Mouse (Mus musculus): ENCODE results near the gene Nrxn3.

Gene Nrxn3

DNA sequence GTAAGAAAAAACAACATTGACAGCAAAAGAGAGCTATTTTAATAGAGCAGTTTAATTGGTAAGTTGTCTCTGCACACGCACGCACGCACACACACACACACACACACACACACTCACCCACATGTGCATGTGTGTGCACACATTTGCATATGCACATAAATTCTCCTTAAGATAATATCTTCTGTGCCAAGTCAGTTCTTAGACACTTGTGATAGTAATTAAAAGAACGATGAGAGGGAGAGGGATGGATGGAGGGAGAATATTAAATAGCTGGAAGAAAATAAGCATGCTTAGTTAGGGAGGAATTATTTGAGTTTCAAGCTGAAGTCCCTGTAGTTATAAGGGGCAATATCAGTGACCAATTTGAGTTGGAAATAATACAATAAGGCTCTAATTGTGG lies 203.6 kb downstream of the Nrxn3 start:
- no peak for DNase-seq (ENCODE audit: low read depth, low spot score)

DNA sequence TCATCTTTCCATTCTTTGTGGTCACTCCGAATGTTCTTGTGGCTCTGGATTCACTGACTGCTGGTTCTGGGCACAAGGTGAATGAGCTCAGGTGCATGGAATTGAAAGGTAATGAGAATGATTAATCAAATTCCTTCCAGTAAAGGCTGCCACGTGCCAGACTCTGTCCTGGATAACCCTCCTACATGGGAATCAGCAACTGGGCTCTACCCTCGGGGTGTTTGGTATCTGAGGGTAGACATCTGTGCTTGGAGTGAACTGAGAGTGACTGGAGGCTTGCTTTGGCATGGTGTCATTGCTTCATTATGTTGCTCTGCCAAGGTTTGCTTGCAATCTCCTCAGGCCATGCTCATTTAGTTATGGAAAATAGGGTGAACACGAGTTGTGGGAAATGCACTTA lies 209.0 kb downstream of the Nrxn3 start:
- no peak for DNase-seq (ENCODE audit: low read depth, low spot score)

DNA sequence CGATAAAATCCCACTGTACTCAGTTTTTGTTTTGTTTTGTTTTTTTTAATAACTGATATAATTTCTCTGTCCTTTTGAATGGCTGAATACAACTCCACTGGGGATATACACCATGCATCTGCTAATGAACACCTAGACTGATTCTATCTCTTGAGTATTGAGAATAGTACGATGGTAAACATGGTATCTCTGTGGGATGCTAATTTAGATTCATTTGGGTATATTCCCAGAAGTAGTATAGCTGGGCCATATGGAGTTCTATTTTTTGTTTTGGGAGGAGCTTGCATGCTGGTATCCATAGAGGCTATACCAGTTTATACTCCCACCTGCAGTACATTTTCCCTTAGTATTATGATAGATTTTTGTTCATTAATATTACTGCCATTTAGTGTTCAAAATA lies 217.0 kb downstream of the Nrxn3 start:
- no peak for DNase-seq (ENCODE audit: low read depth, low spot score)

DNA sequence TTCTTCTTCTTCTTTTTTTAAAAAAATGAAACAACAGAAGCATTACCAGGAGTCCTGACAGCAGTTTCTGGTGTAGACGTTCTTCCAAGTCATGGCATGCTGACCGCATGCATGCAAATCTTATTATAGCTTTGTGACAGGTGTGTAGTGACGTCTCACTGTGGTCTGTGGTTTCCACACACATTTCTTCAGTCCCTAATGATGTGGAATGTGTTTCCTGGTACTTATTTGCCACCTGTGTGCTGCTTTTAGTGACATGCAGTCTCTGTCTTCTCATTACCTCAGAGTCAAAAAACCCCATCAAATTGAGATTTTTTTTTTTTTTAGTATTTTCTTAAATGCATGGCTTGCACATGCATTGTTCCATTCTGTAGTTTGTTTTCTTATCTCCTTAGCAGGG lies 222.3 kb downstream of the Nrxn3 start:
- no peak for DNase-seq (ENCODE audit: low read depth, low spot score)

DNA sequence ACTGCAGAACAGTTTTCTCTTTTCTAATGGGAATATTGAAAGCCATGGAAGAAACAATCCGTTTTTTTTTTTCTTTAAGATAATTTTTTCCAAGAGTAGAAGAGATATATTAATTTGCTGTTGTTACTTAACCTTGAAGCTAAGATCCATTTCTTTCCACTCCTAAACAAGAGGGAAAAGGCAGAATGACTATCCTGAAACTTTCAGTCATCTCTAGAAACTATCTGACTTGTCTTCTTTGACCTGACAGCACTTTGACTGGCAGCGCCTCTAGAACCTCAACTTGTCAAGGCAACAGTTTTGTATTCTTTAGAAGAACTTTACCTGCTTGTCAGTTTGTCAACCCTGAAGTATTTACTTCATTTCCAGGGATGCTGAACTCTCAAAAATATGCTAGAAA lies 227.2 kb downstream of the Nrxn3 start:
- no peak for DNase-seq (ENCODE audit: low read depth, low spot score)

DNA sequence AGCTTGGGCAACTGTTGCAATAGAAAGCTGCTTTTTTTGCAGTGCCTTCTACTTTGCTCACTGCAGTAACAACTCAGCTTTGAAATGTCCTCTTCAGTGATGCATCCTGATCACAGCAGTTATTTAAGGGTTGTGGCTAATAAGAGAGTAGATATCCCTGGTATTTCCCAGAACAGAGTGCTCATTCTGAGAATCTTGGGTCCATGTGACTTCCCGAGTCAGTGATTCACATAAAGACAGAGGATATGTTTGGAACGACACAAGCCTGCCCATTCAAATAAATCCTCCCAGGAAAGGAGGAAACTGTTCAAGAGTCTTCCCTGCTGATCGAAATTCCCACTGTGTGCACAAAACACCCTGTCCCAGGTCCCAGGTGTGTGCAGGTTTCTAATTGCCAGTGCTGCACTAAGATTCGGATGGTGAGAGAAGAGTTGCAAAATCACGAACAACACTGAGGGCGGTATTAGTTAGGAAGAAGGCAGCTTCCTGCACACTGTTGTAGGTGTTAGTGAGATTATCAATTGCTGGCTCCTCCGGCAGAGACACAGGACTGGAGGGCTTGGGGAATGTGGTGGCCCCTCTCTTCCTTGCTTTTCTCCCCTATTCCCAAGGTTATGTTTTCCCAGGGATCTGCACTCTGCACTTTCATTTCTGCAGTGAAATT lies 230.4 kb downstream of the Nrxn3 start:
- no peak for DNase-seq (ENCODE audit: low read depth, low spot score)

DNA sequence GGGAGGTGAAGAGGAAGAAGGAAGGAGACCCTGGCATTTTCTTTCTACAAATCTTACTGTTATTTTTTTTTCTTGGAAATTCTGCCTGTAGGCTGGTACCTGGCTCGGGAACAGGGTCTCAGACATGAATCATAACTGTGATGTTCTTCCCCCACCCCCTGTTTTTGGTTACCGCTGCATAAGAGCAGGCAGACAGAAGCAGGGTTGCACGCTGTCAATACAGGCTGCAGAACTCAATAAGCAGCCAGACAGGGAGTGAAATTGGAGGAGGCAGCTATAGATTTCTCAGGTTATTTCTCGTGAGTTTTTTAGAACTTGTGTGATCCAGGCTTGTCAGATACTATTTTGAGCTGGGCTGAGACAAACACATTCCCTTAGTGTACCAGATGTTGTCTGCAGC lies 231.1 kb downstream of the Nrxn3 start:
- no peak for DNase-seq (ENCODE audit: low read depth, low spot score)

DNA sequence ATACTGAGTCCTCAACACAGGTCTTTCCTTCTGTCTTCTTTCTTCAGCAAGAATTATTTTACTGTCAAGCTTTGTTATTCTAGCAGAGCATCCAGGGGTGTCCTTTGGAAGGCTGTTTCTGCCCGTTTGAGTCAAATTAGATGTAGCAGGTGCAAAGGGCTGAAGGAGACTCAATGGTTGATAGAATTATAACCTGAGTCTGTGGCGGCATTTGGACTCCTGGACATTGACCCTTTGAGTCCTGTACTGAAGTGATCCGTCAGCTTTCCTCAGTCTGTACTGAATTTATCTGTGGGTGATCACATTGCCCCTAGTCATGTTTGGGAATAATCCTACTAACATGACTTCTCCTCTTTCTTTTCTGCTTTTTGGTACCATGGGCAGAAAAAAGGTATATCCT lies 234.8 kb downstream of the Nrxn3 start:
- no peak for DNase-seq (ENCODE audit: low read depth, low spot score)

DNA sequence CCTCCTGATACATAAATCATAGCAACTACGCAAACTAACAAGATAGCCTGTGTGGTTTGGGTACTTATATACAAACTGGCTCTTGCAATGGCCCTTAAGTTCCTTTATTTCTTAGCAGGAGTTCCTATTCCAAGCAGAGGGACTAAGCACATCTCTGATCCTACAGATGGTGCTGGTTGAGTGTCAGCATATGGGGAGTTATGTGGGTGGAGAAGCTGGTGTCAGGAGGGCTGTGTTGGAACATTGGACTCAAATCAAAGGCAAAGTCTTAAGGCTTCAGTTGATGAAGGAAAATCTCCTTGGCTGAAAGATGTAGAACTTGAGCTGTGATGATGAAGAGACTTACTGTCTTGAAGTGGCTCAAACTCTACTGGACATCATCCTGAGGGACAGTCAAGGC lies 238.1 kb downstream of the Nrxn3 start:
- no peak for DNase-seq (ENCODE audit: low read depth, low spot score)

DNA sequence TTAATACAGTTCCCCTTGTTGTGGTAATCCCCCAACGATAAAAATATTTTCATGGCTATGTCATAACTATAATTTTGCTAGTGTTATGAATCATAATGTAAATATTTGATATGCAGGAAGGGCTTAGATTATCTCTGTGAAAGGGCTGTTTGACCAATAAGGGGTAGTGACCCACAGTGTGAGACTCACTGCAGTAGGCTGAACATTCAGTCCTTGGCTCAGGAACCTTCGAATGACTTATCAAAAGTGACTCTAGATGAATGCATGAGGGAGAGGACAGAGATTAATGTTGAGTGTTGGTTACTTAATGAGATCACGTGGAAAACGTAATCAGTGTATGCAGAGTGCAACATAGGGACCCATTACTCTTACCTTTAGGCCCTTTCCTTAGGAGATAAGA lies 243.7 kb downstream of the Nrxn3 start:
- no peak for DNase-seq (ENCODE audit: low read depth, low spot score)

DNA sequence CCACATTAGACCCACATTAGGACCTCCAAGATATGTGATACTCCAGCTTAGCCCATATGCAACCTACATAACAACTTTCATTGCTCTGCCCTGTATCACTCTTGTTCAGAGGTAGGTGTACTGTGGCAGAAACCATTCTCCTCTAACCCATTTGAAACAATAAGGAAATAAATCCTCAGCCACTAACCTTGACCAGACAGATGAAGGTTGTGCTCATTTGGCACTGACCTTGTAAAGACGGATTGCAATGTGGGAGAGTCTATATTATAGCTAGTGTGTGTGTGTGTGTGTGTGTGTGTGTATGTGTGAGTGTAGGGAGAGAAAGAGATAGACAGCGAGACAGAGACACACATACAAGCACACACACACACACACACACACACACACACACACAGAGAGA lies 253.9 kb downstream of the Nrxn3 start:
- no peak for DNase-seq (ENCODE audit: low read depth, low spot score)

DNA sequence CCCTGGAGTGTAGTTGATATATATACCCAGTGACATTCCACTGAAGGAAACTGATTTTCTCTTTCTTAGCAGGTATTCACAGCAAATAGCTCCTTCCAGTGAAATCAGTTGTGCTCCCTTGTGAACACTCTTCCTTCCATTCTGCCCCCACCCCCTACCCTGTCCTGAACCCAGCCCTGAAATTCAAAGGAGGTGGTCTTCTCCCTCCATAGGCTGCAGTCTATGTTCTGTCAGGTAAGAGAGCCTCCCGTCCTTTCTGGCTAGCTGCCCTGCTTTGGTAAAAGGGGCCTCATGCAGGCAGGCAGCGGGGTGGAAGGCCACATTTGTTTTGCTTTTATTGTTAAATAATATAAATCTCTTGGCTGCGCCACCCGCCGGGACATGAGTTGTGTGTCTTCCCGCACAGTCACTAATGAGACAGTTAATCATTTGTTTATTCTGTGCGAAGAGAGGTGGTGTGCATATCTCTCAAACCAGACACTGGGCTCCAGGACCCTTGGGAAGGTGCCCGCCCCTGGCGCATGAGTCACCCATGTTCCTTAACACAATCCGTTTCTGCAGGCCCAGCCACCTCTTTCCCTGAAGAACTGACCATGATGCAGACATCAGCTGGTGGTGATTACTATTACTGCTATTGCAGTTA lies 261.1 kb downstream of the Nrxn3 start:
- no peak for DNase-seq (ENCODE audit: low read depth, low spot score)

DNA sequence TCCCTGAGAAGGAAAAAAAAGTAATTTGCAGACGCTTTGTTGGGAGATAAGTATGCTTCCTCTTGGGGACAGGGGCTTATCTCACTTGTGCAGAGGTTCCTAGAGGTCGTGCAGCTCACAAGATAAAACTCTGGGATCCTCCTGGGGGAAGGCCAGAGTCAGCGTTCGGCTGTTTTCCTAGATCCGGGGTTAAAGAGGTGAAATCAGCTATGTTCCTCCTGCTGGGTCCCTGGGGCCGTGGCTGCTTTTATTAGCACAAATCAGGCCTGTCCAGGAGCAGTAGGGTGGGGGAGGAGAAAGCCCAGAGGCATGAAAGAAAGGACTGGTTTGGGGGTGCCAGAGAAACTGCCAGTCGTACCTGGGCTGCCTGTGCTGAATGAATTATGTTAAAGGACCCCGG lies 261.7 kb downstream of the Nrxn3 start:
- no peak for DNase-seq (ENCODE audit: low read depth, low spot score)

DNA sequence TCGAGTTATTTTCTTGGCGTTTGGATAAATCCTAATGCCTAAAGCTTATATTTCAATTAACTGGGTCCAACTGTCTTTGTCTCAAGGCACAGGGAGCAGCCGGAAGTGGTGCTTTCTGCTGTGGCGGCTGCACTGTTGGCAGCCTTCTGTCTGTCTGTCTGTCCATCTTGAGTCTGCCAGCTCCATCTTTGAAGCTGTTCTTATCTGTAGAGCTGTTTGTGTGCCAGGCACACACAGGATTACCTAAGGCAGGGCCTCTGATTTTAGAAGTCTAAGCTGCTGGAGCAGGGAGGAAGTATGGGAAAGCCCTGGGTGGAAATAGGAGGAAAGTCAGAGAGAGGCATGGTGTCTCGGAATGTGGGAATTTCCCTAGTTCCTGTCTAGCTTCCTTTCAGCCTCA lies 262.1 kb downstream of the Nrxn3 start:
- DNase-seq (ENCODE audit: low read depth, low spot score), result no peak

DNA sequence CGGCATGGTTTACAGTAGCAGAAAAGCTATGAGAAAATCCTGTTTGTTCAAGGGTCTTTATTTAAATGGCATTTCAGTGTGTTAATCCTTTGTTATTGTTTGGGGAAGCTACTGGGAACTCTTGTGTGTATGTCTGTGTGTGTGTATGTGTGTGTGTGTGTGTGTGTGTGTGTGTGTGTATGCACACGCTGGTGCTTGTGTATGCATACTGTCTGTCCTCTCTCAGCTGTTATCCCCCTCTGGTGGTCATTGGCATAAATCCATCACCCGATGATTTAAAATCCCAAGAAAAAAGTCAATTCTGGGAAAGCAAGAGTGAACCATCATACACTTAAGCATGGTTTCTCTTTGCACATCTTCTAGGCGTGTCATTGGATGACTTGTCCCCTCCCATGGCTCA lies 264.4 kb downstream of the Nrxn3 start:
- DNase-seq (ENCODE audit: low read depth, low spot score), result no peak

DNA sequence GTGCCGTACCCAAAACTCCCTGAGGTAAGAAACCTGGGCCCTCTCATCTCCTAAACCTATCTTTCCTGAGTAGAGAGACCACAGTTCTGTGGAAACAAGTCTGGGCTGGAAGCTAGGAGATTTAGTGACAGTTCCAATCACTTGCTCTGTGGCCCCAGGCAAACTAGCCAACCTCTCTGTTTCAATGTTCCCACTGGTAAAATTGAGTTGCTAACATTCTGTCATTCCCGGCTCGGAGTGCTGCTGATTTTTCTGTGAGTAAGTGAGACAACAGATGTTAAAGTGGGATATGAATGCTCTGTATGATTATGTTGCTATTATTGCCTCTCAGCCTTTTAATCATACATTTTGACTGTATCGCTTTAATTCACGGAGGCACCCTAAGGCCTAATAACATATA lies 268.1 kb downstream of the Nrxn3 start:
- DNase-seq (ENCODE audit: low read depth, low spot score), result no peak

DNA sequence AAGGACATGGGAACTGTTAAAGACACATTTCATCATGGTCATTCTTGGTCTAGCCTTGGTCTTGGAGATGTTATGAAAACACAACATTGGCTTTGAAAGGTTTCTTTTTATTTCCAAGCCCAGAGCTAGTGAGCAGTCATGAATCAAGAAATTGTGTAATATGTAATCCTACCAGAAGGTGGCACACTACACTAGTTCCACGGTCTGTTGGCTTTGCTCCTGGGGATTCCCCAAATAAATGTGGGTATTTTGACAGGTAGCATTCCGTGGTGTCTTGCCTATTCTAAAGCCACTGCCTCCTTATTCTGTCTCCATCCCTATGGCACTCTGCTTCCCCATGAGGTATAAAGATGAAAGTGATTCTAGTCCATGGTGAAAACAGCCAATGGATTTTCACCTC lies 269.5 kb downstream of the Nrxn3 start:
- DNase-seq (ENCODE audit: low read depth, low spot score), result no peak

DNA sequence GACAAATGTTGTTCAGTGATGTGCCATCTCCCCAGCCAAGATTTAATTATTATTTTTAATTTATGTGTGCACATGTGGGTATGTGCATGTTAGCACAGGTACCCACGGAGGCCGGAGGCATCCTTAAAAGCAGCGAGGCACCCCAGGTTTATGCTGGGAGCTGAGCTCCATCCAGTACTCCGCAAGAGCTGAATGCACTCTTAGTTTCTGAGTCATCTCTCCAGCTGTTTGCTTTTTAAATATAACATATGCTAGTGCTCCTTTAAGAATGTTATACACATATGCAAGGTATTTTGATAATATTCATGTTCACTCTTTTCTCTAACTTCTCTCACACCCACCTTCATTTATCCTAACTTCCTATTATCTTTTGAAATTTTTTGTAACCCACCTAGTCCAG lies 271.1 kb downstream of the Nrxn3 start:
- no peak for DNase-seq (ENCODE audit: low read depth, low spot score)

DNA sequence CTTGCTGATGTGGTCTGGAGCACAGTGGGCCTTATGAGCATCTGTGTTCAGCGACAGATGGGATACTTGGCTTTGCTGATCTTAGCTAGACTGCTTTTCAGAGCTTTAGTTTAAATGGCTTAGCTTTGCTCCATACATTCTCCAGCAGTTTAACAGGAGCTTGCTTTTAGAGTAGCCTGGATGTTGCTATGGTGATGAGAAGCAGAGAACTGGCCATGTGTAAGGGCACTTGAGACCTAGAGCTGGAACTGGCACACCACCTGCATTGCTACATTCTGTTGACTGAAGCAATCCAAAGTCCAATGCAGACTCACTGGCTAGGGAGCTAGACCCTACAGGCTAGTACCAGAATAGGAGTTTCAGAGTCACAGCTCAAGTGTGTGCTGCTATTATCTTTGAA lies 293.8 kb downstream of the Nrxn3 start:
- DNase-seq (ENCODE audit: low read depth, low spot score), result no peak

DNA sequence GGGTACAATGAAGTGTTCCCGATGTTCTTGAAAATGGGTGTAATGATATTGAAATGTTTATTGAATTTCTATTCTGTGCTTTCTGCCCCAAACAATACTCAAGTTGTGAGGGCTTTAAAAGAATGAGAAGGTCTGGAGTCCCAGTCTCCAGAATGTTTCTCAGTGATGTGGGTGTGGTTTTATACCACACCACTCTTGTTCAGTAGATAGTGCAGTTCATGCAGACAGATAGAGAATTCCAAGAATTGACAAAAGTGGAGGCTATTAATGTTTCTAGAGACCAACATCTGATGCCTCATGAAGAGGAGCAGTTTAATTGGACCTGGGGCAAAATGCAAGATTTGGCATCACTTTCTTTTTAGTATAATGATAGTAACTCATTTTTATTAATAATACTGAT lies 302.5 kb downstream of the Nrxn3 start:
- no peak for DNase-seq (ENCODE audit: low read depth, low spot score)

DNA sequence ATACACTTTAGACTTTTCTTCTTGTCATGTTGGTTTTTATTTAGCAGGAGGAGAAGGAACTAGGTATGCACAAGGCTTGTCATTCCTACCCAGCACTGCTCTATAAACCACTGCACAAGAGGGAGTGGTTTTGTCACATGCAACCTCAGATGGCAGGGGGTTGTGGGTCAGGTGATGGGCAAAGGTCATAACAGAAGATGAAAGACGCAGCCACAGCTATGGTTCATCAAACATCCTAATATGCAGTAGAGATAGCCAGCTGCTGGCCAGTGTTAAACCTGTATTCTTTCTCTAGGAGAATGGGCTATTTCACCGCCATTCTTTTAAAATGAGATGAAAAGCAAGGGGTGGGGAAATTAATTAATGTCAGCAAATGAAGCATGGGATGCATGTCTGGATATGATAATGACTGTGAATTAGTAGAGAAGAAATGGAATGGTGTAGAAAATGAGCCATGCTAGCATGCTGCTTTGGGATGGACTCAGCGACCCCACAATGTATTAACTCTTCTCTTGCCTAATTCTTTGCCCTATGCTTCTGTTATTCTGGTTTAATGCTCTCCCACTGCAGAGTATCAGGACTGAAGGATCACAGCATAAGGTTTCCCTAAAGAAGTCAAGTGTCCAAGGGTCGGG lies 313.4 kb downstream of the Nrxn3 start:
- DNase-seq (ENCODE audit: low read depth, low spot score), result no peak

DNA sequence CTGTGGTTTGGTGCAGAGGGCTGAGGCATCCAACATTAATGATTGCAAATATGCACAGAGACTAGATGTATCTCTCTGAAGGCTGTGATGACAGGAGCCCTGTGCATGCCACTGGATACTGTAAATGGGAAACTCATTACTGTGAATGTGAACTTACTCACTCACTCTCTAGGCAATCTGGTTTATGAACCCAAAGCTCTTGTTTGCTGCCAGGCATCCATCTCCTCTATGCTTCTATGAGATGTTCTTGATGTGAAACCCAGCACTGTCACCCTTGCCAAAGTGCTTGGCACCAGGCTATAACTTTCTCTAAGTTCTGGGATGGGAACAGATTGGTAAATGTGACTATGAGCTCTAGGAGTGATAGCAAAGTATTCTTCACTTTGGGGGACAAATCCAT lies 317.5 kb downstream of the Nrxn3 start:
- DNase-seq (ENCODE audit: low read depth, low spot score), result no peak

DNA sequence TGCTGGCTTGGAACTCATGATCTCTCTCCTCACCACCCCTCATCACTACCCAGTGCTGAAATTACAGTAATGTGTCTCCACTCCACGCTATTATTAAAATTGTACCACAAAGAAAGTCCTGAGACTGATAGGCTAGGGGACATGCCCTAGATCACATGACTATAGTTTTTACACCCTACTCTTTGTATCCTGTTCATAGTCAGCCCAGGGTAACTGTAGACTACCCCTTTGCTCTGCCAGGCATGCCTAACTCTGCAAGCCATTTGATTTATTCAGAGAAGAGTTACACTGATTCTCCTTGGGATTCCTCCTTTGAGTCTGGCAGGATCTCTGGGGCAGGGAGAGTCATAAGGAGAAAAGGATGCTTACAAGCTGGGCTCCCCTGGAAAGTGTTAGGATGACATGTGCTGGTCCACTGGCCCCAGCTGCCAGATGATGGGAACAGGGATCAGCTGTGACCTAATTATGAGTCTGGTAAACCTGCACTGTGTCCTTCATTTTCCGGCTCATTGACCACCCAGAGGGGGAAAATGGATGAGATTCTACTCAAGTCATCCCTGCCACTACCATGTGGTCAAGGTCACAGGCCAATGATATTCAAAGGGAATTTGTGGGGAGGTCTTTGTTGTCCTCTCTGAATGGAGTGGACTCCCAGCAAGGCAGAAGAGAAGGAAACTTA lies 318.9 kb downstream of the Nrxn3 start:
- no peak for DNase-seq (ENCODE audit: low read depth, low spot score)

Data from CD4-positive helper T cell, adult 2 months (primary cell).